Mouse (Mus musculus) G1E-ER4 (cell line): ENCODE results near the gene Fli1. TPM values are rescaled to one million over a fixed set of nuclear protein-coding genes. Genes with fewer than 3 reads are reported as not detected.

Experiments
- GATA1 ChIP-seq: IDR thresholded peaks from one replicate; pipeline ENCODE4 v1.8.0; 2012; ENCODE audit warnings: low read length, inconsistent platforms
- polyA plus RNA-seq: library from polyadenylated mRNA; stranded (reverse); fragments of >175 nt; gene quantifications from 2 replicates; pipeline ENCODE4 v1.2.3, GENCODE M21; 2012

The Fli1 gene
- polyA plus RNA-seq, 1 experiment = 8.3 TPM

DNA sequence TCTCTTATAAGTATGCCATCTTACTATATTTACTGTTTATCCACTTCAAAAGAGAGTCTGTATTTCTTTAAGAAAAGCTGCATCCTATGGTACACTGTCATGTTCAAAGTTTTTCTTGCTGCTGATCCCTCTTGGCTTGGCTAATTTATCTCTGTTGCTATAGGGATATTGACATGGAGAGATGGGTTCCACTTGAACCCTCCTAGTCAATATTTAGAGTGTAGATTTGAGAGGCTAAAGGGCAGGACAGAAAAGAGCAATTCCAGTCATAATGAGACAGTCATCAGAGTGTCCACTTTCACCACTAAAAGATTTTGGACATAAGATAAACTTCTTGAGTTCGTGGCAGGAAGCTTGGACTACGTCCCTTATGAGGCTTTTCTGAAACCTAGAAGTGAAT is 142.4 kb downstream of the Fli1 start:
- TF ChIP-seq GATA1 = no peak

DNA sequence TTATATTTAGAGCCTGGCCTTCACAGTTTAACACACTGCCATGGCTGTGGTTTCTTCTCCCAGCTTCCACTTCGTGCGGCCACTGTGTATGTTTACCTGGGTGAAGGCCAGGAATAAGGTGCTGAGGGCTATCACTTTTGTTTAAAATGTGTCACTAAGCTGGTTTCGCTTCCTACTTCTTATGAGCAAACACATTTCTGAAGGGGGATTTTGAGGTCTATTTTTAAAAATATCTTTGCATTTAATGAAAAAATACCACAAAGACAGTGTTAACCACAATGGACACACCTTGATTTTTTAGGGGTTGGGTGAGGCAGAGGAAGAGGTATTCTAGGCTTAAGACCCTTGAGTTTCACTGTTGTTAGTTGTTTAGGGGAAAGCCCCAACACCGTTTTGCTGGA is 147.9 kb downstream of the Fli1 start:
- TF ChIP-seq GATA1 = no peak

DNA sequence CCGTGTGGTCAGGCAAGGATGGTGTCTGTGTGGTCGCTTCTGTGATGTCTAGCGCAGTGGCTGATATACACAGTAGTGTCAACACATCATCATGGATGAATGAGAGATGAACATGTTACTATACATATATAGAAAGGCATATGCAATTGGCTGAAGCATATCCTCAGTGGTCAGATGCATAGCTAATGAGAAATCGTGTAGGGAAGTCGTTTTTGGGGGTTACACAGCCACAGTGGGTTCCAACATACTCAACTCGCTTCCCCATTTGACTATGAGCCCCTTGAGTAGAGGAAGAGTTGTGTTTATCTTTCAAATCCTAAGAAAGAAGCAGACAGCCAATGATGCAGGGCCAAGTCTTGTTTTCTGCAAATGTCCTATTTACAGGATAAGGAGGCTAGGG is 149.9 kb downstream of the Fli1 start:
- TF ChIP-seq GATA1 = no peak

DNA sequence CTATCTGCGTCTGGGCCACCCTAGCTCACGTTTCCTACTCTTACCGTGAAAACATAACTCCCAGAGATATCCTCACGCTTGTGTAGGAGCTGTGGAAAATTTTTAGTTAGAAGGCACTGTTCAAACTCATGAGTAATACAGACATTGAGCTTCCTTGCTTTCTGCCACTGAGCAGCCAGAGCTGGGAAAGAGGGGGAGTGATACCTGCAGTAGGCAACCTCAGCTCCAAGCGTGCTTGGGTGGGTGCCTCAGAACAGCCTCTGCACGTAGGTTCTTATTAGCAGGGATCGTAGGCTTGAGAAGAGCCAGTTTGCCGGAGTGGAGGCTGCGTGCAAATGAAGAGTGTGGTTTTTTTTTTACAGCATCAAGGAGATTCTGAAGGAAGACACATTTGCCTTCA is 151.0 kb downstream of the Fli1 start:
- TF ChIP-seq GATA1 = no peak

DNA sequence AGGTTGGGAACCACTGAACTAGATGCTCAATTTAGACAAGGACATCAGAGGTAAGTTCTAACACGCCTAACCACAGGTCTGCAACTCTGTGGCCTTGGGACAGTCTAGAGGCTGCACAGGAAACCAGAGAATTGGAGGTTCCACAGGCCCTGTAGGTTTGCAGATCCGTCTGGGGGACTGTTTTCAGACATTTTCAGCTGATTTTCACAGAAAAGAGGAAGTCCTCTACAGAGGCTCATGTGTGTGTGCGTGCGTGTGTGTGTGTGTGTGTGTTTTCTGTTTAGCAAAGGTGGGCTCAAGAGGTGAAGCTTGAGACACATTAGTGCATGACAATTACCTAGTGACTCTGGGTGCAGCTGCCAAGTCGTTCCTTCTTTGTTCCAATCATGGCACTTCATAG is 151.6 kb downstream of the Fli1 start:
- TF ChIP-seq GATA1 = no peak

DNA sequence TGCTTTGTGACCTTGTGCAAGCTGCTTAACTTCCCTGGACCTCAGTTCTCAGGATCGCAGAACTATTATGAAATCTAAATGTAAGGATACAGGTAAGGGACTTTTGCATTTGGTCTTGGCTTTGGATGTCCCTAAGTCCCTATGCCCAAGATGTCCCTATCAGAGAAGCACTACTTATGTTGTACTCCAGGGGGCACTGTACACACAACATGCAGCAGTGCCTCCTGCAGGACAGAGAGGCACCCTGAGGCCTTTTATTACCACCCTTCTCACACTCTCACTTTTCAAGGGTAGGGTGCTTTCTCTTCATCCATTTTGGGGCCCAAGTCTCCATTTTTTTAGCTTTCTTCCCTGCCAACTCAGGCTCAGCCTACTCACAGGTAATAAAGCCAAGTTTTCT is 154.5 kb downstream of the Fli1 start:
- TF ChIP-seq GATA1 = no peak

DNA sequence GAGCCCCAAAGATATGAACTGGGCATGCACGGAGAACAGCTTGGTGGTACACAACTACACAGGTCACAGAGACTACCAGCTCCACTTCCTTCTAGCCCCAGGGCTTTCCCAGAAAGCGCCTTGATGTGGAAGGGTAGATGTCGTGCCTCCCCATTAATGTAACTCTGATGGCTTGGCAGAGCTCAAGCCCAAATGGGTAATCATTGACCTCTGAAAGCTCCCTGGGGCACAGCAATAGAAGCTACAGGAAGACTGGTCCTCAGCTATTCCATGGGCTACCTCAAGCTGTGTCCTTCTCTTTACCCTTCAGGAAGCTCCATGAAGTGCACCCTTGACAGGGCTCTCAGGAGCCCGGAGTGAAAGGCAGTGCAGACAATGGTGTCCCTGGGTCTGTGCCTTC is 157.8 kb downstream of the Fli1 start:
- no peak for TF ChIP-seq GATA1

DNA sequence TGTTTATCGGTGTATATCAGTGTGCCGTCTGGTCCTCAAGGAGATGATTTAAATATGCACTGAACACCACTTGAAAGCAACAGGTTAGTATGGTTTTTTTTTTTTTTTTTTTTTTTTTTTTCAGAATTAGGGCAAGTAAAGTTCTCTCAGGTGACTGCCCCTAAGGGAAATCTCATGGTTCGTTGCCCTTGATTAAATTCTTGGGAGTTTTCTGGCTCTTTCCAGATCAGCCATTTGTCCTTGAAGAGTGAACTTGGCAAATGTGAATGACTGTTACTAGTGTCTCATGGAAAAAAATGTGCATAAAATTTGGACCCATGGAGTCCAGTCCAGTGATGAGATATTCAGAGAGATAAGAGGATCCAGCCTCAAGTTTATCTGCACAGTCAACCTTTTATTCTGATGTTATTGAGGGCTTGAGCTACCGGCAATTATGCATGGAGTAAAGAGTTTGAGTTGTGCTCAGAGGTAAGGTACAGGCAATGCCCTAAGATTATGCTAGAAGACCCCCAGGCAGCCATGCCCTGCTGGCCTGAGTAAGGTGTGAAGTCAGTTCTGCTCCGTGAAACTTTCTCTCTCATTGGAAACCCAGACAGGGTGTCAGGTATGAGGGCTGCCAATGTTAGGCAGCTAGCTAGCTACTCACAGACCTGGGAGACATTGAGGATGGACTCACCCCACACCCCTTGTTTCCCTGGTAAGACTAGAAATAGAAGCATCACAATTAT is 165.6 kb downstream of the Fli1 start:
- TF ChIP-seq GATA1 = no peak

DNA sequence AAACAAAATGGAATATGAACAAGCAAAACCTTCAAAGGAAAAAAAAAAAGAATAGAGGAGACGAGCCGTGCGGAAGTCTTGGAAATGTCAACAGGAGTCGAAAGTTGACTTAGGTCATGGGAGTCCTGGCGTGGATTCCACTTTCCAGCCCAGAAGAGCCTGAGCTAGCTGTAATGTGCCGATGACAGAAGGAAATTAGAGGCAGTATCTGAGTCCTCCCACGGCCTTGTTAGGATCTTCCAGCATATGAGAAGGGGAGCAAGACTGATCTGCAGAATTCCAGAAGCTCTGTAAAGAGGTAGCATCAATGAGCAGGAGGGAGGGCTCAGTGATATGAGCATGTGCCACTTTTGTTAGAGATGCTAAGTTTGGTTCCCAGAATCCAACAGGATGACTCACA is 166.6 kb downstream of the Fli1 start:
- TF ChIP-seq GATA1 = no peak

DNA sequence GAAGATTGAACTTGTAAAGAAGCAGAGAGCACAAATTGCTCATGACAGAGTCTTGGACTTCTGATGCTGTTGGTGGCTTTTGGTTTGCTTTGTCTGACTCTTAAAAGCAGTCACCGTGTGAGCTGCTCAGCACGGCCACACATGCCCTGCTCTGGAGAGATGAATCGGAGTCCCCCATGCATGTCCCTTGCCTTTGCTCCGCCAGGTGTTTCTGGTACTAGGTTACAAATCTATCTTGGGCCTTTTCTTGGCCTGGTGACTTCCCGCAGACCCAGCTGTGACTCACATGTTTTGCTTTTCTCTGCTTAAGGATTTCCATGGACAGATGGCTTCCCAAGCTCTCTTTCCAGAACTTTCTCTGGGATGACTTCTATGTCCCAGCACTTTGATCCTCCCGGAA is 169.0 kb downstream of the Fli1 start:
- TF ChIP-seq GATA1 = no peak

Other genes starting within 250 kb of the Fli1 start
- not detected in 2 replicates for gene Kcnj5, start 198.5 kb downstream of the Fli1 start, polyA plus RNA-seq
- gene Kcnj1, start 170.4 kb downstream of the Fli1 start, polyA plus RNA-seq = not detected in 2 replicates
- gene Ets1, start 93.4 kb upstream of the Fli1 start, polyA plus RNA-seq = not detected in 2 replicates